Mouse (Mus musculus): Measurements from ENCODE around the gene Slc43a2. TPM values are rescaled to one million over a fixed set of nuclear protein-coding genes. Genes with fewer than 3 reads are reported as not detected.

Gene Slc43a2
- polyA plus RNA-seq, 1 experiment from 2014 or later: 5.6 TPM

- Histone ChIP-seq H3K9ac (ENCODE audit: low read length) (no peak overlapping the region), H3K9me3 (ENCODE audit: control insufficient read depth, low read length) (no peaks in the 10 kb centered on the region), H3K27me3 (ENCODE audit: control insufficient read depth, insufficient read depth, low read length) (no peaks in the 10 kb centered on the region), H3K36me3 (ENCODE audit: control insufficient read depth, insufficient read depth, low read length) (no peaks in the 10 kb centered on the region), H3K27ac (ENCODE audit: low read depth, low read length) (no peak overlapping the region), H3K4me2 (ENCODE audit: low read depth) (no peak overlapping the region), H3K4me3 (ENCODE audit: low read depth, low read length) (no peak overlapping the region), H3K4me1 (ENCODE audit: control insufficient read depth, insufficient read depth, low read length) (peaks cover 13% of the 10 kb centered on the region; the same call in 1 of the 2 replicates)
- no peak for DNase-seq (ENCODE audit: low spot score)
- WGBS: 71% methylated on average over 4 of the region's 4 CpGs
- no peak for ATAC-seq (ENCODE audit: insufficient read depth, low FRiP score, low TSS enrichment)
These were observed 3.0 kb downstream of the Slc43a2 start for GRCm38 (mm10) chr11:75534286-75535033.

DNA sequence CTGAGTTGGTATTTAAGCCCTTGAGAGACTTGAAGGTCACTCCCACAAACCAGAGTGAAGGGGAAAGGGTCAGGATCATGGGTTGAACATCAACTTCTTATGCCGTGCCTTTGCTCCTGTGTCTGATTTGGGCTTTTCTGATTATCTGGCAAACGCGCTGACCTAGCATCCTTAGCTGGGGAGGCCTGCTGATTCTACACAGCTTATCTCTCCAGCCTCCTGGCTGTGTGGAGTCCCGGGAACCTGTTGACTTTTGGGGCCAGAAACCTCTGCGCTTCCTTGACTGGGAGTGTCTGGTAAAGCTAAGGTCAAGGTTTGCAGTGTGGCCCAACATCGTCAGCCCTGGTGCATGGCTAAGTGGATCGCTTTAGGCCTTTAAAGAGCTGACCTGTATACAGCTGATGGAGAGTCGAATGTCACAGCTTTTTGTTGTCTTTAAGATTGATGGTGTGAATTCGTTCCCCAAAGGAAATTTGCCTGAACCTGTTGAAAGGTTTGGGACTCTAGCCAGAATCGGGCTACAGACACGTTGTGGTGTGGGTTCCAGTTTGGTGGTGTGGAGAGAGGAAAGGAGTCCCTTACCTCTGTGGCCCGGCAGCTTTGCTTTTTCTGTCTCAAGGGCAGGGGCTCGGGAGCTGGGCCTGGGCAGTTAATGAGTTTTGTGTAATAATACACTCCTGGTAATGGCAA, 3.8 kb downstream of the Slc43a2 start:
- H3K36me3 ChIP-seq (ENCODE audit: control insufficient read depth, insufficient read depth, low read length): no peaks in the 10 kb centered on the region
- no peaks in the 10 kb centered on the region for H3K9me3 ChIP-seq (ENCODE audit: control insufficient read depth, low read length)
- WGBS: 52% methylated on average over 13 of the region's 13 CpGs
- H3K27me3 ChIP-seq (ENCODE audit: control insufficient read depth, insufficient read depth, low read length): no peaks in the 10 kb centered on the region
- no peak overlapping the region; the same call in 1 of the 2 replicates for H3K9ac ChIP-seq (ENCODE audit: low read length)
- no peak for ATAC-seq (ENCODE audit: insufficient read depth, low FRiP score, low TSS enrichment)
- H3K4me2 ChIP-seq (ENCODE audit: low read depth): no peak overlapping the region
- H3K4me3 ChIP-seq (ENCODE audit: low read depth, low read length): no peak overlapping the region
- peaks cover 13% of the 10 kb centered on the region; the same call in 1 of the 2 replicates for H3K4me1 ChIP-seq (ENCODE audit: control insufficient read depth, insufficient read depth, low read length)
- H3K27ac ChIP-seq (ENCODE audit: low read depth, low read length): no peak overlapping the region
- no peak for DNase-seq (ENCODE audit: low spot score)

- H3K4me1 ChIP-seq (ENCODE audit: control insufficient read depth, insufficient read depth, low read length): peaks cover 13% of the 10 kb centered on the region; the same call in 1 of the 2 replicates
- ATAC-seq (ENCODE audit: insufficient read depth, low FRiP score, low TSS enrichment) (no peak), DNase-seq (ENCODE audit: low spot score) (no peak)
- H3K27me3 ChIP-seq (ENCODE audit: control insufficient read depth, insufficient read depth, low read length): no peaks in the 10 kb centered on the region
- H3K27ac ChIP-seq (ENCODE audit: low read depth, low read length): no peak overlapping the region
- H3K36me3 ChIP-seq (ENCODE audit: control insufficient read depth, insufficient read depth, low read length): no peaks in the 10 kb centered on the region
- 90% methylated on average over 12 of the region's 12 CpGs for WGBS
- no peaks in the 10 kb centered on the region for H3K9me3 ChIP-seq (ENCODE audit: control insufficient read depth, low read length)
- H3K4me3 ChIP-seq (ENCODE audit: low read depth, low read length): no peak overlapping the region
- no peak overlapping the region for H3K4me2 ChIP-seq (ENCODE audit: low read depth)
- H3K9ac ChIP-seq (ENCODE audit: low read length): no peak overlapping the region
These were observed 4.9 kb downstream of the Slc43a2 start for GRCm38 (mm10) chr11:75536255-75537024.

- H3K4me1 ChIP-seq (ENCODE audit: control insufficient read depth, insufficient read depth, low read length): peaks cover 13% of the 10 kb centered on the region; the same call in 1 of the 2 replicates
- 91% methylated on average over 8 of the region's 8 CpGs for WGBS
- no peak for ATAC-seq (ENCODE audit: insufficient read depth, low FRiP score, low TSS enrichment)
These were observed 5.5 kb downstream of the Slc43a2 start for GRCm38 (mm10) chr11:75537025-75537414.

DNA sequence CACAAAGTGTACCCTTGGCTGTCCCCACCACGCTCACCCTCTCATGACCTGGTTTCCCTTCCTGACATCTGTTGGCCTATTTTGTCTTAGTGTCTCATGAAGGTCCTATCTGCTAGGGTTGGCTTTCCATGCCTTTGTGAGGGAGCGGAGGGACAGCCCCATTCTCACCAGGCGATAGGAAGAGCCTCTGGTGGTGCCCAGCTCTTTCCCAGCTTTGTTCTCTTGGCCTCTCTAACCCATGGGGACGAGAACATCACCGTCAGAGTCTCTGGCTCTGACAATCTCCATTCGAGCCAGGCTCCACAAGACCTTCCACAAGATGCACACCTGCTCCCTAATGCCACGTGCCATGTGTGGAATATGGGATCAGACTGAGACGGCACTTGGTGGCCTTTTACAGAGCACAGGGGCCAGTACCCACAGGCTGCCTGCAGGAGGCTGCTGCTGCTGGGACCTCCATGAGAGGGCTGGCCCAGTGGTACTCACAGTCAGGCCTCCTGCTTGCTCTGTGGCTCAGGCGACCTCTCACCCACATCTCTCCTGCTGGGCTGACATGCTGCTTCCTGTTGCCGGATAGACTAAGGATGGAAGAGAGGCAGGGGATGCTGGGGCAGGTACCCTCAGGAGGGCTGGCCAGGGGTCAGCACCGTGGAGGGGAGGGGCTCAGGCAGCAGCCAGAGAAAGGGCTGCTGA, 6.1 kb downstream of the Slc43a2 start:
- H3K36me3 ChIP-seq (ENCODE audit: control insufficient read depth, insufficient read depth, low read length): no peaks in the 10 kb centered on the region
- peak overlapping the region; percentile 53 for H3K27ac ChIP-seq (ENCODE audit: low read depth, low read length)
- no peak for ATAC-seq (ENCODE audit: insufficient read depth, low FRiP score, low TSS enrichment)
- peak overlapping the region; percentile 23; the same call in 1 of the 2 replicates for H3K9ac ChIP-seq (ENCODE audit: low read length)
- no peak for DNase-seq (ENCODE audit: low spot score)
- H3K4me3 ChIP-seq (ENCODE audit: low read depth, low read length): no peak overlapping the region
- no peaks in the 10 kb centered on the region for H3K27me3 ChIP-seq (ENCODE audit: control insufficient read depth, insufficient read depth, low read length)
- H3K4me1 ChIP-seq (ENCODE audit: control insufficient read depth, insufficient read depth, low read length): peaks cover 13% of the 10 kb centered on the region; the same call in 1 of the 2 replicates
- H3K4me2 ChIP-seq (ENCODE audit: low read depth): no peak overlapping the region
- no peaks in the 10 kb centered on the region for H3K9me3 ChIP-seq (ENCODE audit: control insufficient read depth, low read length)
- WGBS: 51% methylated on average over 11 of the region's 11 CpGs

More at GRCm38 (mm10) chr11:75537025-75537414, 5.5 kb downstream of the Slc43a2 start:
- Histone ChIP-seq H3K9me3 (ENCODE audit: control insufficient read depth, low read length) (no peaks in the 10 kb centered on the region), H3K4me2 (ENCODE audit: low read depth) (no peak overlapping the region), H3K4me3 (ENCODE audit: low read depth, low read length) (no peak overlapping the region), H3K27ac (ENCODE audit: low read depth, low read length) (no peak overlapping the region), H3K9ac (ENCODE audit: low read length) (no peak overlapping the region), H3K36me3 (ENCODE audit: control insufficient read depth, insufficient read depth, low read length) (no peaks in the 10 kb centered on the region), H3K27me3 (ENCODE audit: control insufficient read depth, insufficient read depth, low read length) (no peaks in the 10 kb centered on the region)
- no peak for DNase-seq (ENCODE audit: low spot score)

DNA sequence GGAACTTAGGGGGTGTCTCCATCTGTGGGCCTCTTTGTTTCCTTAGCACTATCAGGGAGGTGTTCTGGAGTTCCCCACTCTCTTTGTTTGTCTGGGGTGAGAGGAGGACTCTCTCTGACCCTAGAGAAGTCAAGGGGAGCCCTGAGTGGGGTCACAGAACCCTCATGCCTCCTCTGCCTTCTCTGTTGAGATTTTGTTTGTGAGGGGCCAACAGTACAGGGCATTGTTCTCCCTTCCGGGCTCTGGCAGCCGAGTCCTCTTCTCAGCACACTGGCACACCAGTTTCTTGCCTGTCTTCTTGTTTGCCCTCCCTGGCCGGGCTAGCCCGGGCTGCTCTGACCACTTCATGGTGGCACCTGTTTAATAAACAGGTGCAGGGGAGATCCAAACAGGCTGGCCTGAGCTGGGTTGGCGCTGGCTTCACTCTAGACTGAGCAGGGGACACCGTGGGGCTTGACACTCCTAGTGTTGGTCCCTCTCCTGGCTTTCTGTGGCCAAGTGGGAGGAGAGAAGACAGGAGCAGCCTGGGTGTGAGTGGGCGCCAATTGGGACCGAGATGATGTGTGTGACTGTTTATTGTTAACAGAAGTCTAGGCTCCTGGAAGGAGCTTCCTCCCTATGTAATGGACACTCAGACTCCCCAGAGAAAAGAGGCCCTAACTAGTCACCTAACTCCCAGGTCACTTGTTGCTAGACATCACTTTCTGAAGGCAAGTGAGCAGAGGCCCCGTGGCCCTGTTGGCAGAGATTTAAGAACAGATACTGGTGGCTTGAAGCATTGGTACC, 6.9 kb downstream of the Slc43a2 start:
- H3K27ac ChIP-seq (ENCODE audit: low read depth, low read length): peak overlapping the region; percentile 53
- WGBS: 78% methylated on average over 9 of the region's 9 CpGs
- H3K36me3 ChIP-seq (ENCODE audit: control insufficient read depth, insufficient read depth, low read length): no peaks in the 10 kb centered on the region
- no peaks in the 10 kb centered on the region for H3K9me3 ChIP-seq (ENCODE audit: control insufficient read depth, low read length)
- peaks cover 11% of the 10 kb centered on the region; the same call in 1 of the 2 replicates for H3K4me1 ChIP-seq (ENCODE audit: control insufficient read depth, insufficient read depth, low read length)
- no peak overlapping the region for H3K4me3 ChIP-seq (ENCODE audit: low read depth, low read length)
- DNase-seq (ENCODE audit: low spot score) (no peak), ATAC-seq (ENCODE audit: insufficient read depth, low FRiP score, low TSS enrichment) (no peak)
- no peaks in the 10 kb centered on the region for H3K27me3 ChIP-seq (ENCODE audit: control insufficient read depth, insufficient read depth, low read length)
- peak overlapping the region; percentile 23; the same call in 1 of the 2 replicates for H3K9ac ChIP-seq (ENCODE audit: low read length)
- no peak overlapping the region for H3K4me2 ChIP-seq (ENCODE audit: low read depth)

GRCm38 (mm10) chr11:75538970-75539299, 7.4 kb downstream of the Slc43a2 start:
- WGBS: 96% methylated on average over 13 of the region's 13 CpGs

More at GRCm38 (mm10) chr11:75538970-75539299, 7.4 kb downstream of the Slc43a2 start:
- Histone ChIP-seq H3K9ac (ENCODE audit: low read length) (no peak overlapping the region), H3K4me1 (ENCODE audit: control insufficient read depth, insufficient read depth, low read length) (peaks cover 11% of the 10 kb centered on the region; the same call in 1 of the 2 replicates), H3K27ac (ENCODE audit: low read depth, low read length) (no peak overlapping the region), H3K4me3 (ENCODE audit: low read depth, low read length) (no peak overlapping the region), H3K36me3 (ENCODE audit: control insufficient read depth, insufficient read depth, low read length) (no peaks in the 10 kb centered on the region), H3K27me3 (ENCODE audit: control insufficient read depth, insufficient read depth, low read length) (no peaks in the 10 kb centered on the region), H3K4me2 (ENCODE audit: low read depth) (no peak overlapping the region), H3K9me3 (ENCODE audit: control insufficient read depth, low read length) (no peaks in the 10 kb centered on the region)
- DNase-seq (ENCODE audit: low spot score) (no peak), ATAC-seq (ENCODE audit: insufficient read depth, low FRiP score, low TSS enrichment) (no peak)
